Mouse (Mus musculus): ENCODE data around the gene Hmcn1. TPM values are rescaled to one million over a fixed set of nuclear protein-coding genes. Genes with fewer than 3 reads are reported as not detected.

Hmcn1 gene
- polyA plus RNA-seq, 1 experiment, result 2.6 TPM

DNA sequence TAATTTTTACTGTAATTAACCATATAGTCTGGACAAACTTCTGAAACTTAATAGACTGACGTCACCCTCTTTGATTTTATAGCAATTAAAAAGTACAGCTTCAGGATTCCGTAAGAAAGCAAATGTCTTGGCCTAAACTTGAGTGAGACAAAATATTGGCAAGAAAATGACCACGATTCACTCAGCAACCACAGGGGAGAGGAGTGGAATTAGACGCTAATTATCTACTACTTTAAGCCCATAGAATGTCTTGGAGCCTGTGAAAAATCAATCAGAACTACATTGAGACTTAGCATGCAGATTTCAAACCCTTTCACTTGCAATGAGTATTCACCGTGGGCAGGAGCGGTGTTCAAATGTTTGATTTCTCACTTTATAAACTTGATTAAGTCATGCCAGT is 159.8 kb downstream of the Hmcn1 start:
- TF ChIP-seq POLR2A (IDR thresholded peaks at IDR 0.05; ENCODE audit: low read depth, low read length) (no peak), CTCF (IDR thresholded peaks at IDR 0.05; ENCODE audit: extremely low read depth, insufficient read length, insufficient replicate concordance, low read depth, low read length) (no peak)
- H3K4me3 ChIP-seq (ENCODE audit: low read depth, low read length), result no peak overlapping the region
- WGBS, result 81% methylated on average over 6 of the region's 6 CpGs

DNA sequence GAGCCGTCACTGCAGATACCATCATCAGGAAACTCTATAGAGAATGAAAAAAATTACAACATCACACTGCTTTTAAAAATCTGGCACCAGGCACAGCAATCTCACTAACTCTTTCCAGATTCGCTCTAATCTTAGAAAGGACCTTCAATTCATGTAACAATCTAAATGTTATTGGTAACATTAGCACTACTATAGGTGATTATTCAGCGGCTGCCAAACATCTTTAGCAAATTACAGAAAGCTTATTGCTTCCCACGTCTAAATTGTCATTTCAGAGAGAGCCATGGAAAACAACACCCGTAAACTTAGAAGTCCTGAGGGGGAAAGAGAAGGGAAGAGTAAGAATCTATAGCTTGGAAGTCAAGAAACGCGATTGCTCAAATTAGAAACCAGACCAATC is 163.4 kb downstream of the Hmcn1 start:
- Histone ChIP-seq H3K4me3 (ENCODE audit: low read depth, low read length) (no peak overlapping the region), H3K27ac (ENCODE audit: insufficient read depth, low read depth, low read length) (no peak overlapping the region), H3K27me3 (ENCODE audit: control insufficient read depth, insufficient read depth, low read length) (no peaks in the 10 kb centered on the region), H3K4me1 (ENCODE audit: control insufficient read depth, insufficient read depth, insufficient read length, low read length) (no peaks in the 10 kb centered on the region), H3K36me3 (ENCODE audit: control insufficient read depth, insufficient read depth, low read length) (no peaks in the 10 kb centered on the region)
- WGBS, result 83% methylated on average over 7 of the region's 7 CpGs
- TF ChIP-seq POLR2A (IDR thresholded peaks at IDR 0.05; ENCODE audit: low read depth, low read length) (no peak), CTCF (IDR thresholded peaks at IDR 0.05; ENCODE audit: extremely low read depth, insufficient read length, insufficient replicate concordance, low read depth, low read length) (no peak)

More for the DNA sequence above, 159.8 kb downstream of the Hmcn1 start:
- H3K36me3 ChIP-seq (ENCODE audit: control insufficient read depth, insufficient read depth, low read length), result no peaks in the 10 kb centered on the region
- H3K27ac ChIP-seq (ENCODE audit: insufficient read depth, low read depth, low read length), result no peak overlapping the region
- no peaks in the 10 kb centered on the region for H3K27me3 ChIP-seq (ENCODE audit: control insufficient read depth, insufficient read depth, low read length)
- H3K4me1 ChIP-seq (ENCODE audit: control insufficient read depth, insufficient read depth, insufficient read length, low read length), result no peaks in the 10 kb centered on the region

DNA sequence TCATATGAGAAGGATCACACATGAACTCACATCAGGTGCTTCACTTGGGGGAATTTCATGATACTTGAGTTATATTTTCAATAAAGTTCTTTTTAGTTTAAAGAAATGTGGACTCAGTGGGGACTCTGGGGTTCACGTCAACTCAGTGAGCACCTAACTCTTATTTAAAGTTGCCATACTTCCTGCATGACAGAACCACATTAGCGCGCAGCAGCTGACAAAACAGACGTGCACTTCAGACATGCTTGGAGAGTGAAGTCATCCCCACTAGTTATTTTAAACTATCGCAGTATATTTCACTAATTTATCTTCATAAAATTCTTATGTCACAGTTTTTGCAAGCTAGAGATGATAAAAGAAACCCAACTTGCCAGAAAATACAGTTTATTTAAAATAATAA is 166.1 kb downstream of the Hmcn1 start:
- Histone ChIP-seq H3K27ac (ENCODE audit: insufficient read depth, low read depth, low read length) (no peak overlapping the region), H3K4me1 (ENCODE audit: control insufficient read depth, insufficient read depth, insufficient read length, low read length) (no peaks in the 10 kb centered on the region), H3K4me3 (ENCODE audit: low read depth, low read length) (no peak overlapping the region), H3K27me3 (ENCODE audit: control insufficient read depth, insufficient read depth, low read length) (no peaks in the 10 kb centered on the region), H3K36me3 (ENCODE audit: control insufficient read depth, insufficient read depth, low read length) (no peaks in the 10 kb centered on the region)
- TF ChIP-seq POLR2A (IDR thresholded peaks at IDR 0.05; ENCODE audit: low read depth, low read length) (no peak), CTCF (IDR thresholded peaks at IDR 0.05; ENCODE audit: extremely low read depth, insufficient read length, insufficient replicate concordance, low read depth, low read length) (no peak)
- 71% methylated on average over 5 of the region's 5 CpGs for WGBS

- Histone ChIP-seq H3K27ac (ENCODE audit: insufficient read depth, low read depth, low read length) (no peak overlapping the region), H3K4me1 (ENCODE audit: control insufficient read depth, insufficient read depth, insufficient read length, low read length) (no peaks in the 10 kb centered on the region), H3K36me3 (ENCODE audit: control insufficient read depth, insufficient read depth, low read length) (no peaks in the 10 kb centered on the region), H3K4me3 (ENCODE audit: low read depth, low read length) (no peak overlapping the region), H3K27me3 (ENCODE audit: control insufficient read depth, insufficient read depth, low read length) (no peaks in the 10 kb centered on the region)
- TF ChIP-seq POLR2A (IDR thresholded peaks at IDR 0.05; ENCODE audit: low read depth, low read length), result no peak
- no peak for TF ChIP-seq CTCF (IDR thresholded peaks at IDR 0.05; ENCODE audit: extremely low read depth, insufficient read length, insufficient replicate concordance, low read depth, low read length)
- 70% methylated on average over 5 of the region's 5 CpGs for WGBS
Measured at GRCm38 (mm10) chr1:150824334-150825005, 168.8 kb downstream of the Hmcn1 start.

GRCm38 (mm10) chr1:150816035-150816807 is 177.0 kb downstream of the Hmcn1 start:
- Histone ChIP-seq H3K36me3 (ENCODE audit: control insufficient read depth, insufficient read depth, low read length) (no peaks in the 10 kb centered on the region), H3K27ac (ENCODE audit: insufficient read depth, low read depth, low read length) (no peak overlapping the region), H3K4me3 (ENCODE audit: low read depth, low read length) (no peak overlapping the region), H3K4me1 (ENCODE audit: control insufficient read depth, insufficient read depth, insufficient read length, low read length) (no peaks in the 10 kb centered on the region), H3K27me3 (ENCODE audit: control insufficient read depth, insufficient read depth, low read length) (no peaks in the 10 kb centered on the region)
- TF ChIP-seq POLR2A (IDR thresholded peaks at IDR 0.05; ENCODE audit: low read depth, low read length), result no peak
- no peak for TF ChIP-seq CTCF (IDR thresholded peaks at IDR 0.05; ENCODE audit: extremely low read depth, insufficient read length, insufficient replicate concordance, low read depth, low read length)
- WGBS, result 89% methylated on average over 11 of the region's 11 CpGs

DNA sequence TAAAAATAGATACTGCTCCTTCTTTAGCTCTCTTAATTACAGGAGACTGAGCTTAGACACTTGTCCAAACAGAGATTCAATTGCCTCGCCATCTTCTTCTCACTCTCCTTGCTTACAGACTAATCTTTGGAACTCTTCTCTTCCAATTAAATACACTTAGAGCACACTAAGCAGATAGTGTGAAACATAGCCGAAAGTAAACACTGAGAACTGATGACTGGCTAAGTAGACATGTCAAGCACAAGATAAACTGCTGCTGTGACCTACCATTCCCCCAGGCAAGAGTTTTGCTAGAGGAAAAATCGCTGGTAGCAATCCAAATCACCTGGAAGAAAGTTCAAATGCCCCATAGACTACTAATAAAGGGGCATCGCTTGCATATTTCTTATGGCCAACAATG is 178.3 kb downstream of the Hmcn1 start:
- H3K27ac ChIP-seq (ENCODE audit: insufficient read depth, low read depth, low read length), result no peak overlapping the region
- TF ChIP-seq CTCF (IDR thresholded peaks at IDR 0.05; ENCODE audit: extremely low read depth, insufficient read length, insufficient replicate concordance, low read depth, low read length), result no peak
- no peak for TF ChIP-seq POLR2A (IDR thresholded peaks at IDR 0.05; ENCODE audit: low read depth, low read length)
- H3K36me3 ChIP-seq (ENCODE audit: control insufficient read depth, insufficient read depth, low read length), result no peaks in the 10 kb centered on the region
- H3K4me1 ChIP-seq (ENCODE audit: control insufficient read depth, insufficient read depth, insufficient read length, low read length), result no peaks in the 10 kb centered on the region
- WGBS, result 44% methylated on average over 4 of the region's 4 CpGs
- no peak overlapping the region for H3K4me3 ChIP-seq (ENCODE audit: low read depth, low read length)
- H3K27me3 ChIP-seq (ENCODE audit: control insufficient read depth, insufficient read depth, low read length), result no peaks in the 10 kb centered on the region

GRCm38 (mm10) chr1:150813381-150813780 is 179.9 kb downstream of the Hmcn1 start:
- H3K27ac ChIP-seq (ENCODE audit: insufficient read depth, low read depth, low read length), result no peak overlapping the region
- no peak for TF ChIP-seq POLR2A (IDR thresholded peaks at IDR 0.05; ENCODE audit: low read depth, low read length)
- TF ChIP-seq CTCF (IDR thresholded peaks at IDR 0.05; ENCODE audit: extremely low read depth, insufficient read length, insufficient replicate concordance, low read depth, low read length), result no peak
- H3K4me3 ChIP-seq (ENCODE audit: low read depth, low read length), result no peak overlapping the region

More at GRCm38 (mm10) chr1:150813381-150813780, 179.9 kb downstream of the Hmcn1 start:
- Histone ChIP-seq H3K36me3 (ENCODE audit: control insufficient read depth, insufficient read depth, low read length) (no peaks in the 10 kb centered on the region), H3K4me1 (ENCODE audit: control insufficient read depth, insufficient read depth, insufficient read length, low read length) (no peaks in the 10 kb centered on the region), H3K27me3 (ENCODE audit: control insufficient read depth, insufficient read depth, low read length) (no peaks in the 10 kb centered on the region)

Measured in small intestine, adult 2 months (tissue).